In the genomic region with DNA sequence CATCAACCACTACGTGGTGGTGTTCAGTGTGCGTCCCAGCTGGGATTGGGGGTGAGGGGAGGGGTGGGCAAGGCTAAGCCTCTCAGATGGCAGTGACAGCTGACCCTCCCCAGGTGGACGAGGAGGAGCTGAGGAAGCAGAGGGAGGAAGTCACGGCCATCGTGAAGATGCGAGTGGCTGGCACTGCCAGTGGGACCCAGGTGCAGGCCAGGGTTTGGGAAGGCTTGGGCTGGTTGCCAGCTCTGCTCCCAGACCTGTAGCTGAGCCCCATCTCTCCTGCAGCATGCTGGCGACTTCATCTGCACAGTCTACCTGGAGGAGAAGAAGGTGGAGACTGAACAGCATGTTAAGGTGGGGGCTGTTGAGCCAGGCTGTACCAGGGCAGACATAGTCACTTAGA, we compare ENCODE assay signal across 38 mouse cellular contexts. TPM values are rescaled to one million over a fixed set of nuclear protein-coding genes. Genes with fewer than 3 reads are reported as not detected.
"Had no signal": no experiment of that assay in that cellular context is flagged by ENCODE, and none has a peak within 500 bp of the region (broad histone marks: within the 10 kb centered on the region; RNA-seq: fewer than 3 reads in every experiment).

No protein-coding gene starts in this region.

- ATAC-seq: liver, embryonic 12.5 days; liver, postnatal 0 days; lung, postnatal 0 days; midbrain, embryonic 13.5 days; midbrain, embryonic 15.5 days; midbrain, embryonic 16.5 days had no signal

- H3K27me3 ChIP-seq: limb, embryonic 12.5 days; limb, embryonic 13.5 days; limb, embryonic 15.5 days; liver, embryonic 12.5 days; liver, embryonic 13.5 days; liver, embryonic 15.5 days; lung, embryonic 15.5 days; midbrain, embryonic 12.5 days; midbrain, embryonic 13.5 days; midbrain, embryonic 15.5 days; neural tube, embryonic 12.5 days had no signal

- H3K36me3 ChIP-seq: midbrain, embryonic 12.5 days; midbrain, embryonic 13.5 days; midbrain, embryonic 15.5 days; neural tube, embryonic 12.5 days had no signal

- H3K4me1 ChIP-seq: limb, embryonic 10.5 days; limb, embryonic 12.5 days; limb, embryonic 13.5 days; limb, embryonic 15.5 days; liver, embryonic 12.5 days; liver, embryonic 13.5 days; liver, embryonic 15.5 days; lung, embryonic 15.5 days; midbrain, embryonic 12.5 days; midbrain, embryonic 13.5 days; midbrain, embryonic 15.5 days; neural tube, embryonic 12.5 days had no signal

- DNase-seq: liver; liver, embryonic 13.5 days; liver, postnatal 0 days; lung, adult 18-20 months; lung, adult 2 months; lung, embryonic 14.5 days; lung, postnatal 10 days; lung, postnatal 14 days; lung, postnatal 36 days; lung, postnatal 4 days; midbrain, embryonic 14.5 days had no signal

- H3K9me3 ChIP-seq: limb, embryonic 10.5 days; limb, embryonic 12.5 days; limb, embryonic 13.5 days; limb, embryonic 15.5 days; liver, embryonic 12.5 days; liver, embryonic 13.5 days; liver, embryonic 15.5 days; lung, embryonic 15.5 days; midbrain, embryonic 10.5 days; midbrain, embryonic 12.5 days; midbrain, embryonic 13.5 days; midbrain, embryonic 15.5 days; neural tube, embryonic 12.5 days had no signal

- H3K4me3 ChIP-seq: left cerebral cortex, adult 2 months; limb, embryonic 10.5 days; limb, embryonic 12.5 days; limb, embryonic 13.5 days; limb, embryonic 15.5 days; liver, embryonic 12.5 days; liver, embryonic 13.5 days; liver, embryonic 15.5 days; lung, embryonic 15.5 days; midbrain, embryonic 10.5 days; midbrain, embryonic 12.5 days; midbrain, embryonic 13.5 days; midbrain, embryonic 15.5 days; myocyte; neural tube, embryonic 12.5 days had no signal

RNA-seq across cellular contexts. Expression of gene Gm45837, which starts 9.2 kb away (rescaled TPM):
- total RNA-seq: left cerebral cortex, postnatal 14 days; left cerebral cortex, postnatal 25 days; liver, adult 2 months; megakaryocyte progenitor cell, adult 5-6 weeks; megakaryocyte-erythroid progenitor cell, adult 5-6 weeks; midbrain, postnatal 0 days had no signal
- polyA plus RNA-seq: limb, embryonic 10.5 days; limb, embryonic 12.5 days; liver, adult 2 months; liver, embryonic 11.5 days; liver, embryonic 12.5 days; liver, embryonic 14.5 days; liver, embryonic 15.5 days; liver, postnatal 0 days; lung, embryonic 14.5 days; macrophage; midbrain, embryonic 11.5 days; midbrain, embryonic 12.5 days; midbrain, embryonic 13.5 days; midbrain, embryonic 14.5 days; midbrain, embryonic 15.5 days; midbrain, postnatal 0 days; neural tube, embryonic 11.5 days; neural tube, embryonic 12.5 days had no signal
